Mouse (Mus musculus): ENCODE measurements around the gene Ybey. TPM values are rescaled to one million over a fixed set of nuclear protein-coding genes. Genes with fewer than 3 reads are reported as not detected.

Gene Ybey
- polyA plus RNA-seq, 1 experiment from 2014 or later: 5.9 TPM

- Histone ChIP-seq H3K27me3 (no peaks in the 10 kb centered on the region), H3K4me2 (no peak overlapping the region), H3K9ac (no peak overlapping the region), H3K4me1 (replicated peaks) (peaks cover 18% of the 10 kb centered on the region), H3K9me3 (no peaks in the 10 kb centered on the region), H3K27ac (replicated peaks) (no peak overlapping the region), H3K36me3 (peaks cover 43% of the 10 kb centered on the region), H3K4me3 (no peak overlapping the region)
- ATAC-seq (ENCODE audit: low FRiP score, low read depth): no peak
- 93% methylated on average over 9 of the region's 9 CpGs for WGBS
Measured at GRCm38 (mm10) chr10:76439107-76439890, 29.6 kb downstream of the Ybey start.

- 94% methylated on average over 11 of the region's 11 CpGs for WGBS
Measured at GRCm38 (mm10) chr10:76433925-76434324, 35.0 kb downstream of the Ybey start.

GRCm38 (mm10) chr10:76425674-76426073, 43.2 kb downstream of the Ybey start:
- no peak for ATAC-seq (ENCODE audit: low FRiP score, low read depth)
- 93% methylated on average over 7 of the region's 7 CpGs for WGBS

More at GRCm38 (mm10) chr10:76433925-76434324, 35.0 kb downstream of the Ybey start:
- H3K4me2 ChIP-seq: no peak overlapping the region
- H3K27ac ChIP-seq (replicated peaks): no peak overlapping the region
- ATAC-seq (ENCODE audit: low FRiP score, low read depth): no peak
- H3K4me1 ChIP-seq (replicated peaks): no peaks in the 10 kb centered on the region
- peaks cover 80% of the 10 kb centered on the region for H3K36me3 ChIP-seq
- H3K27me3 ChIP-seq: no peaks in the 10 kb centered on the region
- H3K4me3 ChIP-seq: no peak overlapping the region
- no peaks in the 10 kb centered on the region for H3K9me3 ChIP-seq
- H3K9ac ChIP-seq: no peak overlapping the region

GRCm38 (mm10) chr10:76416811-76417210, 52.1 kb downstream of the Ybey start:
- Histone ChIP-seq H3K4me3 (no peak overlapping the region), H3K4me2 (no peak overlapping the region), H3K4me1 (replicated peaks) (no peaks in the 10 kb centered on the region), H3K27me3 (no peaks in the 10 kb centered on the region), H3K9ac (no peak overlapping the region), H3K36me3 (peaks cover 59% of the 10 kb centered on the region), H3K9me3 (no peaks in the 10 kb centered on the region), H3K27ac (replicated peaks) (no peak overlapping the region)
- WGBS: 85% methylated on average over 12 of the region's 12 CpGs
- ATAC-seq (ENCODE audit: low FRiP score, low read depth): no peak

More at GRCm38 (mm10) chr10:76425674-76426073, 43.2 kb downstream of the Ybey start:
- H3K4me1 ChIP-seq (replicated peaks): no peaks in the 10 kb centered on the region
- H3K36me3 ChIP-seq: peaks cover 71% of the 10 kb centered on the region
- H3K9ac ChIP-seq: no peak overlapping the region
- no peak overlapping the region for H3K4me2 ChIP-seq
- H3K27me3 ChIP-seq: no peaks in the 10 kb centered on the region
- H3K4me3 ChIP-seq: no peak overlapping the region
- no peaks in the 10 kb centered on the region for H3K9me3 ChIP-seq
- no peak overlapping the region for H3K27ac ChIP-seq (replicated peaks)

Other genes starting within 250 kb of the Ybey start
- 321 and 338 TPM in 2 replicates for gene Prmt2, start 231.2 kb downstream of the Ybey start, polyA plus RNA-seq (2015; fragmentation: Nextera tagmentation; extraction: Ambion mirVana)
- gene S100b, start 215.3 kb downstream of the Ybey start, polyA plus RNA-seq (2015; fragmentation: Nextera tagmentation; extraction: Ambion mirVana): 4.3 and 5.9 TPM in 2 replicates
- gene Dip2a, start 123.8 kb downstream of the Ybey start, polyA plus RNA-seq (2015; fragmentation: Nextera tagmentation; extraction: Ambion mirVana): 18.9 and 19.8 TPM in 2 replicates
- not detected in 2 replicates for gene AC141477.1, start 28.7 kb downstream of the Ybey start, polyA plus RNA-seq (2015; fragmentation: Nextera tagmentation; extraction: Ambion mirVana)
- gene Pcnt, start 26.3 kb downstream of the Ybey start, polyA plus RNA-seq (2015; fragmentation: Nextera tagmentation; extraction: Ambion mirVana): 7.0 and 7.9 TPM in 2 replicates
- not detected in 2 replicates for gene 2610028H24Rik, start 20.0 kb downstream of the Ybey start, polyA plus RNA-seq (2015; fragmentation: Nextera tagmentation; extraction: Ambion mirVana)
- 54.8 and 61.9 TPM in 2 replicates for gene Mcm3ap, start 187 bp downstream of the Ybey start, polyA plus RNA-seq (2015; fragmentation: Nextera tagmentation; extraction: Ambion mirVana)
- 37.0 and 39.8 TPM in 2 replicates for gene Lss, start 62.5 kb upstream of the Ybey start, polyA plus RNA-seq (2015; fragmentation: Nextera tagmentation; extraction: Ambion mirVana)
- gene Spatc1l, start 93.2 kb upstream of the Ybey start, polyA plus RNA-seq (2015; fragmentation: Nextera tagmentation; extraction: Ambion mirVana): 0.14 TPM in 1 of 2 replicates, not detected in the other
- gene Ftcd, start 106.5 kb upstream of the Ybey start, polyA plus RNA-seq (2015; fragmentation: Nextera tagmentation; extraction: Ambion mirVana): not detected in 2 replicates
- gene Col6a2, start 154.5 kb upstream of the Ybey start, polyA plus RNA-seq (2015; fragmentation: Nextera tagmentation; extraction: Ambion mirVana): 21.6 and 26.9 TPM in 2 replicates